Mouse (Mus musculus): ENCODE data around the gene Gng8.

The Gng8 gene

GRCm38 (mm10) chr7:16891641-16892351, at the start of gene Gng8:
Gene Gng8, plus strand, starts transcription at chr7:16891786.
- DNase-seq (ENCODE audit: low spot score in 2 of 2): peak; percentile 79 to 88

- DNase-seq (ENCODE audit: low spot score in 2 of 2): peak; percentile 86 to 92
Observed at GRCm38 (mm10) chr7:16842645-16843063, 48.9 kb upstream of the Gng8 start, which contains the start of gene Prkd2. Gene Prkd2, plus strand, starts transcription at chr7:16842902.

DNA sequence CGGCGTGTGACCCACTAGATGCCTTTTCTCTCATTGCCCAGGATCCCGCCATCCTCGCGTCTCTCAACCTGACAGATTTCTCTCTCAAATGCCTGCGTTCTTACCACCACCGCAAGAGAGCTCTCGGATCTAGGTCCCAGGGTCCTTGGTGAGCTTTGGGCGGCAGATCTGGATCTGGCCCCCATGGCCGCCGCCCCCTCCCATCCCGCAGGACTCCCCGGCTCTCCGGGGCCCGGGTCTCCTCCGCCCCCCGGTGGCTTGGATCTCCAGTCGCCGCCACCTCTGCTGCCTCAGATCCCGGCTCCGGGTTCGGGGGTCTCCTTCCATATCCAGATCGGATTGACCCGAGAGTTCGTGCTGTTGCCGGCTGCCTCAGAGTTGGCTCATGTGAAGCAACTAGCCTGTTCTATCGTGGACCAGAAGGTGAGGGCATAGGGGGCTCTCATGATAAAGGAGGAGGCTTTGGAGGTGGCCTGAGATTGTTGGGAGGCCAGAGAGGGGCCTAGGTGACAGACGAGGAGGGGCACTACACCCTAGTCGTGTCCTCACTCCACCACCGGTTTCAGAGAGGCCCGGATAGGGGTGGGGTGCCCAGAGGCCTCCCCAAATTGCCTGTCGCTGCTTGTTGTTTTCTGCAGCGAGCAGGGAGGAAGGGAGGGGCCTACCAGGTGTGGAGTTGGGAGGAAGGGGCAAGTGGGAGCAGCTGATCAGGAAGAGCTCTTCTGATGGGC, 48.0 kb upstream of the Gng8 start:
- no peak for DNase-seq (ENCODE audit: low spot score in 2 of 2)

GRCm38 (mm10) chr7:16844696-16845071, 46.9 kb upstream of the Gng8 start:
- no peak for DNase-seq (ENCODE audit: low spot score in 2 of 2)

- DNase-seq (ENCODE audit: low spot score in 2 of 2): no peak
Observed at GRCm38 (mm10) chr7:16845072-16845819, 46.3 kb upstream of the Gng8 start.

DNA sequence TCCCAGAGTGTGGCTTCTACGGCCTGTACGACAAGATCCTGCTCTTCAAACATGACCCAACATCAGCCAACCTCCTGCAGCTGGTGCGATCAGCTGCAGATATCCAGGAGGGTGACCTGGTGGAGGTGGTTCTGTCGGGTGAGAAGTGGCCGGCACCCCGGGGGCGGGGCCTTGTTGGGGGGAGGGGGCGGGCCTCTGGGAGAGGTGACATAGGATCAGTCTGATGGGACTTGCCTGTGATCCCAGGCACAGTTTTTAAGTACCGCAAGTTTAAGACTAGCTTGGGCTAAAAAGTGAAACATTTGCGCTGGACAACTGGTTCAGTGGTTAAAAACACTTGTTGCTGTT, 45.8 kb upstream of the Gng8 start:
- DNase-seq (ENCODE audit: low spot score in 2 of 2): no peak

DNA sequence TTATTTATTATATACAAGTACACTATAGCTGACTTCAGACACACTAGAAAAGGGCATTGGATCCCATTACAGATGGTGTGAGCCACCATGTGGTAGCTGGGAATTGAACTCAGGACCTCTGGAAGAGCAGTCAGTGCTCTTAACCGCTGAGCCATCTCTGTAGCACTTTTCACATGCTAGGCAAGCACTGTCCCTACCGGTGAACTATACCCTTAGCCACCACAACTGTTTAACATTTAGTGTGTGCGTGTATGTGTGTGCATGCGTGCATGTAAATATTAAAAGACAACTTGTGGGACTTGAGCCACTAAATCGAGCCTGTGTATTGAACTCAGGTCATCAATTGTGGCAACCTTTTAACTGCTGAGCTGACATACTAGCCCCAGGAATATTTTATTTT, 44.8 kb upstream of the Gng8 start:
- DNase-seq (ENCODE audit: low spot score in 2 of 2): no peak

DNA sequence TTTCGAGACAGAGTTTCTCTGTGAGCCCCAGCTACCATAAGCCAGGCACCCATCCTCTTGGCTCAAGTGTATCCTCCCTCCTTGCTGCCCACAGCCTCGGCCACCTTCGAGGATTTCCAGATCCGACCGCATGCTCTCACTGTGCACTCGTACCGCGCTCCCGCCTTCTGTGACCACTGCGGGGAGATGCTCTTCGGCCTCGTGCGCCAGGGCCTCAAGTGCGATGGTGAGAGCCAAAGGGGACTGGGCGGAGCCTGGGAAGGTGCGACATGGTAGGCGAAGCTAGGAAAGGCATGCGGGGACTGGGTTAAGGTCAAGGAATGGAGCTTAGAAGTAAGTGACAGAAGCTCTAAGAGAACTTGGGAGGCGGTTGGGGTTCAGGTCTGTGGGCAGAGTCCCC, 44.1 kb upstream of the Gng8 start:
- DNase-seq (ENCODE audit: low spot score in 2 of 2): no peak

GRCm38 (mm10) chr7:16848579-16848978, 43.0 kb upstream of the Gng8 start:
- DNase-seq (ENCODE audit: low spot score in 2 of 2): no peak

DNA sequence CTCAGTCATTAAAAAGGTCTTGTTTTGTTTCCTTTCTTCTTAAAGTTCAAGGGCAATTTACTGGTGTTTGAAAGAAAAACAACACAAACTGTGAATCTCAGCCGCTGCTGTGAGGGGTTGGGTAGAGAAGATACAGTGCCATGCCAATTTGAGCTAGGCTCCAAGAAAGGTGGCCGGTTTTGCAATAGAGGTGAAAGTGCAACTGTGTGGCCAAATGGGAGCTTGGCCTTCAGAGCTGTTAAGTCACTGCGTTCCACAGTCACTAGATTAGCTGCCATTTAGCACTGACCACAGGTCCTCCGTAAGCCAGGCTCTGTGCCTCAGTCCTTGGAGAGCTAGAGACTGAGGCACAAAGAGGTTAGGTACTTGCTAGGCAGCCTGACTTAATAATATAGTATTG, 40.0 kb upstream of the Gng8 start:
- no peak for DNase-seq (ENCODE audit: low spot score in 2 of 2)

DNA sequence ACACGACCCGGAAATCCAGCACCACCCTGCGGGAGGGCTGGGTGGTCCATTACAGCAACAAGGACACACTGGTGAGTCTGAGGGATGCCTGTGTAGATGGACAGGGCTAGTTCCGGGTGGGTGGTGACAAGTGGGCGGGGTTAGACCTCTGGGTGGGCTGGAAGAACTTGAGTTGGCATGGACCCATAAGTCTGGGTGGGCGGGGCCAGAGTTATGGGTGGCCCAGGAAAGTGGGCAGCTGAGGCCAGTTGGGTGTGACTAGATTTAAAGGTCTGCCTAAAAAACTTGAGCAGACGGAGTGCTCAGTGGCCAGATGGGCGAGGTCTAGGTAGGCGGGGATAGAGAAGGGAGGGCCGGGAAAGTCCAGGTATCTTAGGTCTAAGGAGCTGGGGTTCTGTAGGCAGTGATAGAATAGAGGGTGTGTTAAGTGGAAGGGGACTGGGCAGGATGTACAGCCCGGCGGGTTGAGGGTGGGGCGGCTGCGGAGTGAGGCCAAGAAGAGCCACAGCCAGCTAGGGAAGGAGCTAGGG, 38.2 kb upstream of the Gng8 start:
- DNase-seq (ENCODE audit: low spot score in 2 of 2): no peak

DNA sequence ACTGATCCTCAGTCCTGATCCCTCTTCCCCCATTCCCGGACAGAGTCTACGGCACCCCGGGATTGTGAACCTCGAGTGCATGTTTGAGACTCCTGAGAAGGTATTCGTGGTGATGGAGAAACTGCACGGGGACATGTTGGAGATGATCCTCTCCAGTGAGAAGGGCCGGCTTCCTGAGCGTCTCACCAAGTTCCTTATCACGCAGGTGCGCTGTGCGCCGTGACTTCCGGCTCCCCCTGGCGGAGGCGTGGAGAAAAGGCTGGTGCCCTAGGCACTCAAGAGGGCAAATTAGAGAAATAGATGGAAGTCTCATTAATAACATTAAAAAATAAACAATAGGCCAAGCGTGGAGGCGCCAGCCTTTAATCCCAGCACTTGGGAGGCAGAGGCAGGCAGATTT, 33.2 kb upstream of the Gng8 start:
- DNase-seq (ENCODE audit: low spot score in 2 of 2): no peak

DNA sequence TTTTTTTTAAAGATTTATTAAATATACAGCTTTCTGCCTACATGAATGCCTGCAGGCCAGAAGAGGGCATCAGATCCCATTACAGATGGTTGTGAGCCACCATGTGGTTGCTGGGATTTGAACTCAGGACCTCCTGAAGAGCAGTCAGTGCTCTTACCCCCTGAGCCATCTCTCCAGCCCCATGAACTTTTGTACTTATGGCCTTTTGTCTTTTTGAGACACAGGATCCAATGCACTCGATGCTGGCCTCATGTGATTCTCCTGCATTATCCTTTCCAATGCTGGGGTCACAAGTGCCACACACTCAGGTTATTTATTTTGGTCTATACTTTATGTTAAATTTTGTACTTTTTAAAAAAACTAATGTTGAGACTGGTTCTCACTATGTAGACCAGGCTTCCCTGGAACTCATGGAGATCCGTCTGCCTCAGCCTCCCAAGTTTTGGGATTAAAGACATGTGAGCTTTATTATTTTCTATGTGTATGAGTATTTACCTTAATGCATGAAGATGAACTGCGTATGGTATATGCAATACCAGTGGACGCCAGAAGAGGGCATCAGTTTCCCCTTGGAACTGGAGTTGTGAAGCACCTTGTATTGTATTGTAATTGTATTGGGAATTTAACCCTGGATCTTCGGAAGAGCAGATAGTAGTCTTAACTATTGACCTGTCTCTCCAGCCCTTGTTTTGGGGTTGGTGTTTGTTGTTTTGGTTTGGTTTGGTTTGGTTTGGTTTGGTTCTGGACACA, 31.5 kb upstream of the Gng8 start:
- no peak for DNase-seq (ENCODE audit: low spot score in 2 of 2)

GRCm38 (mm10) chr7:16867488-16867887, 24.1 kb upstream of the Gng8 start:
- no peak for DNase-seq (ENCODE audit: low spot score in 2 of 2)

DNA sequence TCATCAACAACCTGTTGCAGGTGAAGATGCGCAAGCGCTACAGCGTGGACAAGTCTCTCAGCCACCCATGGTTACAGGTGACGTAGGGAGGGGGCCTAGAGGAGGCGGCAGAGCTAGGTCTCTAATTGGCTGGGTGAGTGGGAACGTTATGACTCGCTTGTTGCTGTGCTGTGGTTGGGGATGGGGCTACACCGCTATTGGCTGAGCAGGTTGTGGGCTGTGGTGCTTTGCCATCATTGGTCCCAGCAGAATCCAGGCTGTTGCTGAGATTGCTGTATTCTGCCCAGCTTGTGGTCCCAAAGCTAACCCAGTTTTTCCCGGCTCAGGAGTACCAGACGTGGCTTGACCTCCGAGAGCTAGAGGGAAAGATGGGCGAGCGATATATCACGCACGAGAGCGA, 22.1 kb upstream of the Gng8 start:
- no peak for DNase-seq (ENCODE audit: low spot score in 2 of 2)

- DNase-seq (ENCODE audit: low spot score in 2 of 2): no peak
Observed at GRCm38 (mm10) chr7:16871600-16871999, 20.0 kb upstream of the Gng8 start.

DNA sequence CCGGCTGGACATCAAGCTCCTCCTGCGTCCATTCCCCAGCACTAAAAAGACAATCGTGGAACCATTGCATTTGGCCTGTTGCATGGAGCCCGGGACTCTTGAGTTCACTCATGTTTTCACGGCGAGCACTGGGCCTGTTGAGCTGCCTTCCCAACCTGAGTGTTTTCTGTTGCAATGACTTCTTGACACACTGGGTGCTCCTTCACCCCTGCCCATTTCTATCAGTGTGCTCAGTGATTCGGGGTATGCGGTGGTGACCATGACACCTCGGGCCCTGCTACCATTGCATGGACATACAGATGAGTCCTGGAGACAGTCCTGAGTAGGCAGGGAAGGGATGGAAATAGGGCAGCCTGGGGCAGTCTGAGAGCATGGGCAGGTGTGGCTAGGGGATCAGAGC, 19.1 kb upstream of the Gng8 start:
- no peak for DNase-seq (ENCODE audit: low spot score in 2 of 2)

- no peak for DNase-seq (ENCODE audit: low spot score in 2 of 2)
Observed at GRCm38 (mm10) chr7:16873392-16873791, 18.2 kb upstream of the Gng8 start.

DNA sequence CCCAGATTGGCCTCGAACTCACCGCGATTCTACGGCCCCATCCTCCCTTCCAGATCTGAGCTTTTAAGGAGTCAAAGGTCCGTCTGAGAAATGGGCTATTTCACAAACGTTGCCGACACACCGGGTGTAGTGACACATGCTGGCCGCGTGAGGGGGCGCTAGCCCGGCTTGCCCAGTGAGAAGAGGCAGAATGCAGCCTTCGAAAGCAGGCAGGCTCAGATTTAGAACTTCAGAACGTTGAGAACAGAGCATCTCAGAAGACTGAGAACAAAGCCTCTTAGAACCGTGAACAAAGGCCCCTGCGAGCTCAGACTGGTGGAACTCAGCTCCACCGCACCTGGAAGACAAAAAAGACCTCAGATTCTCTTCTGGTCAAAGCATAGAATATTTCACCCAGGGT, 17.4 kb upstream of the Gng8 start:
- DNase-seq (ENCODE audit: low spot score in 2 of 2): peak; percentile 67 to 78

DNA sequence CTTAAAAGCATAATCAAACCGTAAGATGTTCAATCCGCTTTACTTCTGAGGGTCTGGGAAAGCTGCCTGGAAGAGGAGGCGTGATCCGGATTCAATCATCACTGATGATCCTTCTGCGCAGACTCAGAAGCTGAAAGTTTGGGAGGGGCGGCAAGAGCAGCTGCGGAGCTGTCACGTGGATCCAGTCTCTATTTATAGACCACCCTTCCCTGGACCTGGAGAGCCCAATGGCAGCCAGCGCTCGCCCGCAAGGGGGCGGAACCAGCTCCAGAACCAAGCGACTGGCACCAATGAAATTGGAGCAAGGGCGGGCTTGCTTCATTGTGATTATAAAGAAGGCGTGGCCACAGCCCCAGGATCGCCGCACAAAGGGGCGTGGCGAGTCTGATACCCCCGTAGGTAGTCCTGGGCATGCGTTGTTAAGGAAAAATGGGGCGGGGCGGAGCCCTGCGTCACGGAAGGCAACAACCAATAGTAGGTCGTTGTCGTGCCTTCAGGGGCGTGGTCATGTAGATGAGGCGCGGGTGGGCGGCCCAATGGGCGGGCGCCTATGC, 16.8 kb upstream of the Gng8 start:
- peak; percentile 99 to 100 for DNase-seq (ENCODE audit: low spot score in 2 of 2)

DNA sequence AGATGAGACGGTGACA, 16.5 kb upstream of the Gng8 start, which contains the start of gene Dact3:
TSS of gene Dact3 (plus strand) at position 8 of the 16 bp plus-strand sequence.
- DNase-seq (ENCODE audit: low spot score in 2 of 2): no peak

- no peak for DNase-seq (ENCODE audit: low spot score in 2 of 2)
Observed at GRCm38 (mm10) chr7:16875326-16875725, 16.3 kb upstream of the Gng8 start.
